Mouse (Mus musculus) cerebellum, postnatal 14 days (tissue): ENCODE results near the gene Fyco1.
"Not testable (repeated sequence)": the region's sequence is repeated elsewhere in the genome, so short reads cannot be mapped to it uniquely, and the experiment has no call there.

Experiments
- DNase-seq, 2 experiments: peaks; one replicate each; pipeline ENCODE4 v3.0.0; 2021; ENCODE audit warnings: mixed read lengths in 2 of 2

The Fyco1 gene

DNA sequence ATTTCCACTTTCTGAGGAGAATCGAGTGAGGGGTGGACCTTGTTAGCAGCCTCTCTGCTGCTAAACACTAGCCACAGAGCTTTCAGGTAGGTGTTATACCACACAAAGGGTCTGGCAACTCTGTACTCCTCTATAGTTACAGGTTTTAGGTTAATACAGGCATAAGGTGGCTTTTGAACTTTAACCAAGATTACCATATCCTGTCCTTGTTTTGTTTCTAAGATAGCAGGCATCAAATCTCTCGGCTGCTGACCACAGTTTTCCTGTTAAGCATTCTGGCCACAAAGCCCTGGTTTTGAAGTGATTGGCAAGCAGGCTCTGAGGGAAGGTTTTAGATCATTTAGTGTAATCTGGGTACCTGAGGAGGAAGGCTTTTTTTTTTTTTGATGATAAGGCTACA lies 37.4 kb downstream of the Fyco1 start:
- no peak for DNase-seq

DNA sequence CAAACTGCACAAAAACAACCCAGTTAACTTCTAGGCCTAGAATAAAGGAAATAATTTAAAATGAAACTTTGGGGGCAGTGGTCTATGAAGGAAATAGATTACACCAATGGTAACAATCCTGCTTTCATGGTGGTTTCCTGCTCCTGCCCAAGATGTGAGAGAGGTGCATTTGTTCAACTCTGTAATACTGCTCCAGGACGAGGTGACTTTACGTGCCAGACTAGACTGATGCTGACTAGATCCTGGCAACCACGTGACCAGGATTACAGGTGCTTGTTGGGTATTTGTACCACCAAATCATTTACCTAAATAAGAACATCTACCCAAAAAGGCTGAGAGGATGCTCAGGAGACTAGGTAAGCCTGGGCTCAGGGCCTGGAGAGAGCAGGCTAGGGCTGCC lies 39.9 kb downstream of the Fyco1 start:
- DNase-seq = no peak

DNA sequence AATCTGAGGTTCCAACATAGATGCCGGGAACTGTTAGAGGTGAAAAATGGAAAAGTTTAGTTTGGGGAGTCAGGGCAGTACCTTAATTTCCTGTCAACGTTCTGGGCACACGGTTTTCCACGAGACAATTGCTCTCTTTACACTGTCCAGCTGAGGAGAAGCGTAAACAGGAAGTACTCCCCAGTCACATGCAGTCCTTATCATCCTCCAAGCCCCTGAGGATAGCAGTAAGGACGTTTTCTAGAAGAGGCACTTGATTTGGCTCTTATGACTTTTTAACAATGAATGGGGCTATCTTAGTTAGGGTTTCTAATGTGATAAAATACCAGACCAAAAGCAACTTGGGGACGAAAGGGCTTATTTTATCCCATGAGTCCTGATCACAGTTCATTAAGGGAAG lies 43.1 kb downstream of the Fyco1 start:
- no peak for DNase-seq

DNA sequence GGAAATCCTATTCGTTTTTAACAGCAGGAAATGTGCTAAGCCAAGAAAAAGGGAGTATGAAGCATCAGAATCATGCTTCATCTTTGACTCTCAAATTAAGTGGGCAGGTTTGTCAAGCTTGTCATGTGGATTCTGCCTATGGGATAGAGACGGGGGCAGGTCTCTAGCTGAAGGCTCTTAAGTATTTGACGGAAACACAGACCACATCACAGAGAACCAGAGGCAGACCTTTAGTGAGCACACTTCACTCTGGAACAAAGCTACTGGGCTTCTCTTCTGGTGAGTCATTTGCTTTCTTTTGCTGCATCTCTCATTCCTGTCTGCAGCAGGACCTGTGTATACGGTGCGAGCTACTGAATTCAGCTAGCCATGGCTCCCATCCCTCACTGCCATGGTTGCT lies 45.4 kb downstream of the Fyco1 start, which contains the start of gene Cxcr6:
Cxcr6 (plus strand) TSS at position 209 of the 400 bp plus-strand sequence.
- no peak for DNase-seq

DNA sequence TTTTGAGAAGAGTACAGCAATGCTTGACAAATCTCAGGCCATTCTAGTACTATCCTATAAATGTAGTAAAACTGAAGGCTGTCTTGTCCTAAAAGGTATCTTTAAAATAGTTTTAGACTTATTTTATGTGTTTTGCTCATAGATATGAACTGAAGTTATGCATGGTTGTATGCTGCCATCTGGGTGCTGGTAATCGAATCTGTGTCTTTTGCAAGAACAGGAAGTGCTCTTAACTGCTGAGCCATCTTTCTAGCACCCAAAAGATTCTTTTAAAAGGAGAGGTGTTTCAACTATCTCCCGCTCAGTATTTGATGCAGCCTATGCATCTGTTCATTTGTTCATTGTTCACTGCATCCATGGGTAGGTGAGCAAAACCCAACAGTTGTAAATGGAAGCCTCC lies 46.5 kb downstream of the Fyco1 start:
- no peak for DNase-seq

DNA sequence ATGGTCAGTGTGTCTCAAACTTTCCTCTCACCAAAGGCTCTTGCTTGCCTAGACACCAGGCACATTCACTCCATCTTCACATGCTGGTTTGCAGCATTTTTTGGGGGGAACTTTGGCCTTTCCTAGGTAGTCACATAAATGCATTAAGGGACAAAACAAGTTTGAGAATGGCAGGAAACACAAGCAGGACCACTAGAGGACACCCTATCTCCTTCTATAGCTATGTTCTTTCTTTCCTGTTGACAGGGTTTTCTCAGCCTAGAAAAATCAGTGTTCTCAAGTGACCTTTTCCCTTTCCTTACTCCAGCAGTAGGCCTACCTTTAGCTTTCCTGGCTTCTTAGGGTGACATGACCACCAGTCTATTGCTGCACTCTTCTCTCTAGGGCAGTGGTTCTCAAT lies 48.8 kb downstream of the Fyco1 start:
- DNase-seq = no peak

DNA sequence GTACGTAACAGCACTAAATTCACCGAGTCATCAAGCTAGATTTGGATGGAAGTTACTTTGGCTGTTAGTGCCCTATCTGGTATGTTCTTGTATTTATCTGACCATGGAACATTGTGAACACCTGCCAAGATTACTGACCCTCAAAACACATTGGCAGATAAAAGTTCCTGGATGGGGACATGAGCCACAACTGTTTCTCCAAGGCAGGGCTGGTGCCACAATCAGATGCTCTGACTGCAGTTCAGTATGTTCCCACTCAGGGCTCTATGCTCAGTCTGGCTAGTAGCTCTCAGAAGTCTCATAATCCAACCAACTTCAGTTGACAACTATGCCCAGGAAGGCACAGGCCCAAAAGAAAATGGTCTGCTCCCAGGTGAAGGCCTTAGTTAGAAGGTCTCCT lies 49.3 kb downstream of the Fyco1 start:
- DNase-seq = no peak

DNA sequence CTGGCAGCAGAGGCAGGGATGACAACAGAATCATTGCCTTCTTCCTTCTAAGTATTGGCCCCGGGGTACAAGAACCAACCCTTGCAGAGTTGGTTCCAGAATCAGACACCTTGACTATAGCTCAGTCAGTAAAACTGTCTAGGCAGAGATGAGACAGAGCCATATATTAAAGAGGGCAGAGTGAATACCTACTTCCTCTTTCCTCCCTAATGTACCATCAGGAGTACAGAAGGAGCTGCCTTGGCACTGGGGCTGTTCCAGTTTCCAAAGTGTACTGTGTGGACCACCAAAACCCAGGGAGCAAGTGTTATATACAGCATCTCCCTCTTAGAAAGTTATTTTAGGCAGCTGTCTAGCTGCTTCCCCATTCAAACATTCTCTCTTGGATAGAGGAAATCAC lies 50.2 kb downstream of the Fyco1 start:
- DNase-seq = no peak

DNA sequence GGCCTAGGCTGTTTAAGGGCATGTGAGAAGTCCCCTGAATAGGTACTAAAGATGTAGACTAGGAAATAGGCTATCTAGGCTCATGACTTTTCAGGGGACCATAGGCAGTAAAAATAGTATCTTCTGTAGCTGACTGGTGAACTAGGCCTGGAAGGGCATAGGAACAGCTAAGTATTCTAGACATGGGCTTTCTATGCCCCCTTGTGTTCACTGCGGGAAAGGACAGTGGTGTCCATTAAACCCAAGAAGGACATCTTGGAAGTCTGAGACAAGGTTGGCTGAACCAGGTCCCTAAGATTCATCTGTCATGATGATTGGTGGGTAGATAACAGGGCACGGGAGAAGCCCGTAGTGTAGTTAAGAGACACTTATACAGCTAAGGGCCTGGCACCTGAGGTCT lies 55.5 kb downstream of the Fyco1 start:
- DNase-seq = peak; percentile 54 to 56

DNA sequence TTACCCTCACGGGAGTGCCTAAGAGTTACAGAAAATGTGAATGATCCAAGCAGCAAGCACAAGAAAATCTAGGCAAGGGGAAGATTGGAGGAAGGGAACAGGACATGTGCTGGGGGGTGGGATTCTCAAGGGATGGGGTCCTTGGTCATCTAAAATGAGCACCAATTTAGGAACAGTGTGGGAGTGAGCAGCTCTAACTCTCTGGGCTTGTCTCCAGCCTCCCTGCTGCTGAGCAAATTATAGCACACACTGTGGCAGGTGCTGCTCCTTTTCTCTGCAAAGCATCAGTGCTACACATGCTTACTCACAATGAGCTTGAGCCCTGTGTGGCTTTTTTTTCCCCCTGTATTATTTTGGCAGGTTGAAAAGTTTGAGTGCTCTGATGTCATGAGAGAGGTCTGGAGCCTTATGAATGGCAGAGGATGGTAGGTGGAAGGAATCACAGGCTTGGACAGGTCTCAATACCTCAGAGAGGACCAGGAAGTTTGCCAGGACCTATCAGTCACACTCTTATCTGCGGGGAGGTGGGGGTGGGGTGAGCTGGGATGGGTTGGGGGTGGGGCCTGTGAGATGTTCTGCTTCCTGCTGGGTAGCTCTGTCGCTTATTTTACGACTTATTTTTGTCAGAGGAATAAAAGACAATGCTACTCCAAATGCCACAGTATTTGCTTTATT lies 62.7 kb downstream of the Fyco1 start:
- DNase-seq = peak; percentile 5 to 27

DNA sequence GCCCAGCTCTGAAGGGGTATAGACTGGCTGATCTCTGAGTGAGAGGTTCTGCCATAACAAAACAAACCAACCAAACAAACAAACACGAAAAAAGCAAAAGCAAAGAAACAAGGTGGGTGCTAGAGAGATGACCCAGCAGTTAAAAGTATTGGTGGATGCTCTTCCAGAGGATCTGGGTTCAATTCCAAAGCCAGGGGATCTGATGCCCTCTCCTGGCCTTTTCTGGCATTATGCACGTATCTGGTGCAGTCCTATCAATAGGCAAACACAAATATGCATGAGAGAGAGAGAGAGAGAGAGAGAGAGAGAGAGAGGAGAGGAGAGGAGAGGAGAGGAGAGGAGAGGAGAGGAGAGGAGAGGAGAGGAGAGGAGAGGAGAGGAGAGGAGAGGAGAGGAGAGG lies 78.4 kb downstream of the Fyco1 start:
- peak; percentile 3 to 10 for DNase-seq

DNA sequence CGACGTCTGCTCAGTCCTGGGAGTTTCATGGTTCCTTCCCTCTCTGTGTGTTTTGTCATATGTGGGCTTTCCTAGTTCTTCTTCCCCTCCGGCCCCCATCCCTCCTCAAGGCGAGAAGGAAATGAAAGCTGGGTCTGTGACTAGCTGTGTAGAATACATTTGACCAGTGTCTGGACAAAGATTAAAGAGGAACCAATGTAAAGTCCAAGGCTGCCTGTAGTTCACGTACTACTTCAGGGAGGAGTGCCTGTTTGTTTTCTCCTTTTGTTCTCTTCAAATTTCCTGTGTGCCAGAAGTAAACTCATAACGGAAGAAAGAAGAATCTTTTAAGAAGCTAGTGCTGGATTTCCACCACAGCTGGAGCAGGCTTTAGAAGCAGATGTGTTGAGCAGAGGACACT lies 82.2 kb downstream of the Fyco1 start:
- no peak for DNase-seq

DNA sequence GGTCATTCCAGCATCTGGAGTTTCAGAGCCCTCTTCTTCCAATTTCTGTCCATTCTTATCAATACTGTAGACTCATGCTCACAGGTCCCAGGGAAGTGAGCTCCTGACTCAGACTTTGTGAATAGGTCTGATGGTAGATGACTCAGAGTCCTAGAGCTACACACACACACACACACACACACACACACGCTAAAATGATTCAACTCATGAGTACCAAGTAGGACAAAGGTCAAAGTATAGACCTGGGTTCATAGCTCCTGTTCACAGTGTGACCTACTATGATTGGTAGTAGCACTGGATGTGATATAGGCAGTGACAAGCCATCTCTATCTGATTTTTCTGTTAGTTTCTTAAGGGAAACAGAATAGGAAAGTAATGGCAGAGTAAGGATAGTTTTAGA lies 83.3 kb downstream of the Fyco1 start:
- DNase-seq = no peak

DNA sequence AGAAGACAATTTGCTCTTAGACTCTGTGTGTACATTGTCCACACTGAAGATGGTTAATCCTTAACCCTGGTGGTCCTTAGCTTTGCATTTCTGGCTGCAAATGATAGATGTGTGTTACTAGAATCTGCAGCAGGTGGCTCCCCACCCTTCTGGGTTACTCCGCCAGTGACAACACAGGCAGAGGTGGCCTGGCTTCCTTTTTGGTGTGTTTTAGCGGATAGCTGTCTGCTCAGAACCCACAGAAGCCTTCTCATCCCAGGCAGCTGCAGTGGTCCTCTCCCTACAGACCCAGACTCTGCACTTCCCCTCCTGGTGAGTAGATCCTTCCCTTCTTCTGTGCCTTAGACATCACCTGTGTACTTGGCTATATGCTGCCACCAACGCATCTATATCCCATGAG lies 84.7 kb downstream of the Fyco1 start:
- no peak for DNase-seq

DNA sequence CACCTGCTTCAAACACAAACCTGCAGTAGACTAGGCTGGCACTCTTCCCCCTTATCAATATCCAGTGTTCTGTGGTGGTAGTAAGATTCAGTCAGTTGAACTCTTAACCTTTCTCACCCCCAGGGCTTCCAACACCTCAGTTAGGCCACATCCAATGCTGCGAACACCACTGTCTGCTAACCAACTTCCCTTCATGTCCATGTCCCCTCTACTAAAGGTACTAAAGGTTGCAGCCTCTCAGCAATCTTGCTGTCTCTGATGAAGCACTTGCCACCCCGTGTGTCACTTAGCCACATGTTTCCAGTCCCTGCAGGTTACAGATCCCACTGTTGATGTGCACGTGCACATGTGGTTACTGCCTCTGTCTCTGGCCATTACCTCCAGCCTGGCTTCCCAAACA lies 87.9 kb downstream of the Fyco1 start:
- DNase-seq = no peak

DNA sequence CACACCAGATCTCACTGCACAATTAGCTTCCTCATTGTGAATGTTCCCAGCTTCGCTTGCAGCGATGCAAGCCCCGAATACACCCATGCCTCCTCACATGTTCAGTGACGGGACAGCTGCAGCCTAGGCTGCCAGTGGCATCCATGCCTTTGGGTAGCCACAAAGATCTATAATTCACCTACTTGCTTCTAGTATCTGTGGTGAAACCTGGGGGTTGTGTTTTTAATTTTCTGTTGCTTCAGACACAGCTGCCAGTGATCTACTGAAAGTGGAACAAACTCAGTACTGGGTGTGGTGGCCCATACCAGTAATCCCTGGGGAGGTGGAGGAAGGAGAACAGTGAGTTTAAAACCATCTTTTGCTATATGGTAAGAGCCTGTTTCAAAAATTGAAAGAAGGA lies 88.8 kb downstream of the Fyco1 start:
- no peak for DNase-seq

DNA sequence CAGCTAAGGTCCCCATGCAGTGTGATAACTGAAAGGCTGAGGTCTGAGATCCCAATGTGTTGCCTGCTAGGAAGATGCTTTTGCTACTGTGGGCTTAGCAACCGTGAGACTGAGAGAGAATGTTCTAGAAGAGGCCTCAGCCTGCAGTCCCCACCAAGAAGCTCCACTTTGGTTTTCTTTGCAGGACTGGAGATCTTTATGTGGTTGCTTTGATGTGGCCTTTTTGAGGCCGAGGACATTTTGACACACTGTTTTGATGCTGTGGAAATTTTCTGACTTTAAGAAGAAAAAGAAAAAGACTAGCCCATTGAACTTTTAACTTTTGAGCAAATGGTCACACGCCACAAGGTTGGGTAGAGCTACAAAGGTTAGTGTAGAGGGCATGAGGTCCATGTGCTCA lies 90.9 kb downstream of the Fyco1 start:
- DNase-seq = no peak

DNA sequence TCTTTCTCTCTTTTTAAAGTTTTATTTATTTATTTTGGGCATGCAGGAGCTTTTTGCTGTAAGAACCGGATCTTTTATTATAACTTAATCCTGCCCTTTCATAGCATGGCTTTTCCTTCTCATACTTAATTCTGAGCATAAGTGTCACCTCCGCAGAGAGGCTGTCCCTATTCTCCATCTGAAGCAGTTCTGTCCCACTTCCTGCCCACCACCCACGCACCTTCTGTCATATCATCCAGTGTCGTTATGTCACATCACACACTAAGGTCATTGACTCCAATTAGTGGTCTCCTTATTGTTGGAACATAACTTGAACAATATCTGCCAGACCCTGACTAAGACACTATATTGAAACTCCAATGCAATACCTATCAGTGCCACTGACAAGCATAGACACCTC lies 93.1 kb downstream of the Fyco1 start:
- no peak for DNase-seq

DNA sequence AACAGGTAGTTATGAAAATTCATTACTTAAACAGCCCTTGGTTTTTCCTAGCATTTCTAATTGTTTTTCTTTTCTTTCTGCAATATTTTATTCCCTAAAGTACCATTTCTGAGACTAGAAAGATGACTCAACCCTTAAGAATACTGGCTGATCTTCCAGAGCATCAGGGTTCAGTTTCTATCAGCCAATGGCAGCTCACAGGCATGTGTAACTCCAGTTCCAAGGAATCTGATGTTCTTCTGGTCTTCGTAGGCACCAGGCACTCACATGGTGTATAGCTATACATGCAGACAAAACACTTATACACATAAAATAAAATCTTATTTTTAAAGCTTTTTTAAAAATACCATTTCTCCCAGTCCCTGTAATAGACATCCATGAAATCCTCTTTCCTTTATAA lies 93.5 kb downstream of the Fyco1 start:
- DNase-seq = no peak

DNA sequence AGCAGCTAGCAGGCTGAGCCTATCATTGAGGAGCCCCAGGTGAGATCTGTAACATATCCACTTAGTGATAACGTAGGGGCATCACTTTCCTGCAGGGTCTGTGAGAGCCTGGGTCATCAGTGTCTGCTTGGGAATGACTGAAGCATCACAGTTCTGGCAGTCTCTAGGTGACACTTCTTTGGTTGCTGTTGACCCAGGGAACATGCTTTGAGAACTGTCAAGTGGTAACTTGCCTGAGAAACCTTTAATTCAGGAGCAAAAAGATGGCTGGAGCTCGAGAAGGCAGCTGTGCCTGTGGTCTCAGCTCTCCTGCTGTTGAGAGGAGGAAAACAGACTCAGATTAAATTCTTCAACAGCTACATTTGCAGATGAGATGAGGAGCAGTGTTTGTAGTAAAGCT lies 94.4 kb downstream of the Fyco1 start:
- no peak for DNase-seq

DNA sequence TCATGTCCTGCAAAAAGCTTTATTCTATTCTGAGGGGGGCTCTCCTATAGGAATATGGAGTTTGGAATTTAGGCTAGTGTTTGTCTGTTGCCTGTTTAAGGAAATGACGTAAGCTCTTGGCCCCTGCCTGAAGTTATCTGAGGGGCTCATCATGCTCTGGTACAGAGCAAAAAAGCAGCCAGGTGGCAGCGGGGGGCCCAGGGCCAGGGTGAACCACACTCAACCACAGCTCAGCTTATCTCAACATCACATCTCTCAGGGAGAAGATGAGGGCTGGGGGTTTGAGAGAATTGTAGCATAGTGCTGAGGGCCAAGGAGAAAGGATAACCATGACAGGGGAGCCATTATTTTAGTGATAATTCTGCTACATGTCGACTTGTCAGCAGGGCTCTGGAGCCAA lies 94.9 kb downstream of the Fyco1 start:
- no peak for DNase-seq

DNA sequence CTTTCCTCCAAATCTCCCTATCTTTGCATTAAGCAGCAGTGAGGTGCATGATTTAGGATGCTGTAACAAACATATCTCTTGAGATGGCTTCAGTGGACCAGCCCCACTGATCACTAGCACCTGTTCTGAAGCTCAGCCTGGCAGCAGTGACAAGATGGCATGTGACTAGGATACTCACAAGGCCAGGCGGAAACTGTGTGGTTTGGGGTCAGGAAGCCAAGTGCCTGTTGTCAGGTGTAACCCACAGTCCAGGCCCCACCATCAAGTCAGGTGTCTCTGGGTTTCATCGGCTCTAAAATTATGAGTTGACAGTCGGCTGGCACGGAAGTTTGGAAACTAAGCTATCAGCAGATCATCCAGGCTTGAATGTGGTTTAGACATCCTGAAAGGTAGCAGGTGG lies 97.4 kb downstream of the Fyco1 start:
- DNase-seq = no peak

DNA sequence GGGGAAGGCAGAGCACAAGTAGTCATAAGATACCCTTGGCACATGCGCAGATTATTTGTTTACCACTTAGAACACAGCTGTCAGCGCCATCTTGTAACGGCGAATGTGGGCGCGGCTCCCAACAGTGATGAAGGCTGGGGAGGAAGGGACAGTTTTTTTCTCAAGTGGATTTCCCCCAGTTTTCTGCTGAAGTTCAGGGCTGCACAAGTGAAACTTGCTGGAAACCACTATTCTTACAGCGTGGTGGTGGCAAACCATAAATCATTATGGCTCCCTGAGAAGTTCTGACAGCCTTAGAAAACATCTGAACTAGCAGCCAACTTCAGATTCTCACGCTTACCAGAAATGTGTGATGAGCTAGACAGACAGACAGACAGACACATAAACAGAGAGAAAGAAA lies 102.0 kb downstream of the Fyco1 start:
- not testable (repeated sequence) for DNase-seq

DNA sequence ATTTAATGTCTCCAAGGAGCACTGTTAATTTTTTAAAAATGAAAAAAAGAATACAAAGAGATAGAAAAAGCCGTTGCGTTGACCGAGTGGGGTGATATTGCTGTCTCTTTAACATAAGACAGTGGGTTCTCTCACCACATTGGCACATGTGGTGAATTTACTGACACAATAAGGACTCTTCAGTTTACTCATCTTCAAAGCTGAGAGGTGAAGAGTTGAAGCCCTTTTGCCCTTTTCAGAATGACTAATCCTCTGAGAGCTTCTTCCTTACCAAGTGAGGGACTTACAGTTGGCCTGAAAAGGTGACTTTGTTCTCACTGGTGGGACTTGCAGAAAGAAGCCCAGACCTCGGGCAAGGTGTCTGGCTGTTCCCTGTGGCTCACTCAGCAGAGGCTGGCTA lies 110.9 kb downstream of the Fyco1 start:
- no peak for DNase-seq
